Mouse (Mus musculus) MEL (cell line): ENCODE measurements at regions not wholly inside any gene's neighbourhood (a gene's known extent, or its start where the extent isn't known, plus 50 kb on each side); places are given as distances from the start of the nearest gene placed in this dataset.

ENCODE experiments used
- CHD1 ChIP-seq: IDR thresholded peaks from 2 replicates; pipeline ENCODE4 v1.6.1; 2012; ENCODE audit warnings: low read depth, mild to moderate bottlenecking, inconsistent platforms, low read length, improper control_type of control experiment
- CTCF ChIP-seq, 3 experiments: IDR thresholded peaks in 2 of 3; conservative IDR thresholded peaks in 1 of 3; 2 replicates each; pipeline ENCODE4 v1.5.1; 2011 to 2012; ENCODE audit warnings: low read length in 3 of 3, low read depth in 2 of 3, mild to moderate bottlenecking in 2 of 3, improper control_type of control experiment in 1 of 3, inconsistent platforms in 1 of 3, mixed read lengths in 1 of 3, moderate library complexity in 1 of 3; ENCODE audit not compliant: control insufficient read depth in 1 of 3, insufficient read depth in 1 of 3, poor library complexity in 1 of 3, severe bottlenecking in 1 of 3
- GABPA ChIP-seq: IDR thresholded peaks from 2 replicates; pipeline ENCODE4 v1.6.1; 2012; ENCODE audit warnings: low read depth, mild to moderate bottlenecking, inconsistent platforms, low read length, improper control_type of control experiment, moderate library complexity
- MAX ChIP-seq: IDR thresholded peaks from 2 replicates; pipeline ENCODE4 v1.6.1; 2011; ENCODE audit warnings: low read length, improper control_type of control experiment
- NRF1 ChIP-seq: IDR thresholded peaks from 2 replicates; pipeline ENCODE4 v1.6.1; 2014; ENCODE audit warnings: low read depth, mild to moderate bottlenecking, inconsistent platforms, low read length, improper control_type of control experiment, moderate library complexity; ENCODE audit not compliant: poor library complexity, insufficient read depth, severe bottlenecking
- POLR2A ChIP-seq, 2 experiments: IDR thresholded peaks; 2 replicates each; pipeline ENCODE4 v1.6.1; 2011 to 2012; ENCODE audit warnings: low read length in 2 of 2, mild to moderate bottlenecking in 2 of 2, control low read depth in 1 of 2, improper control_type of control experiment in 1 of 2, low read depth in 1 of 2, moderate library complexity in 1 of 2; ENCODE audit not compliant: control insufficient read depth in 1 of 2, insufficient read depth in 1 of 2, poor library complexity in 1 of 2
- POLR2AphosphoS5 ChIP-seq: IDR thresholded peaks from 2 replicates; pipeline ENCODE4 v1.6.1; 2012; ENCODE audit warnings: low read depth, borderline replicate concordance, mild to moderate bottlenecking, inconsistent platforms, low read length, moderate library complexity, mixed read lengths
- RAD21 ChIP-seq: IDR thresholded peaks from 2 replicates; pipeline ENCODE4 v1.6.1; 2011; ENCODE audit warnings: mild to moderate bottlenecking, low read depth, low read length, improper control_type of control experiment
- SMC3 ChIP-seq: IDR thresholded peaks from 2 replicates; pipeline ENCODE4 v1.6.1; 2011; ENCODE audit warnings: low read depth, low read length, improper control_type of control experiment
- USF2 ChIP-seq, 2 experiments: IDR thresholded peaks; 2 replicates each; pipeline ENCODE4 v1.6.1; 2011 to 2012; ENCODE audit warnings: improper control_type of control experiment in 2 of 2, low read length in 2 of 2, borderline replicate concordance in 1 of 2, inconsistent platforms in 1 of 2, low read depth in 1 of 2, mild to moderate bottlenecking in 1 of 2; ENCODE audit not compliant: insufficient read depth in 1 of 2
- ZNF384 ChIP-seq: IDR thresholded peaks from 2 replicates; pipeline ENCODE4 v1.6.1; 2012; ENCODE audit warnings: low read depth, mild to moderate bottlenecking, inconsistent platforms, low read length, improper control_type of control experiment

DNA sequence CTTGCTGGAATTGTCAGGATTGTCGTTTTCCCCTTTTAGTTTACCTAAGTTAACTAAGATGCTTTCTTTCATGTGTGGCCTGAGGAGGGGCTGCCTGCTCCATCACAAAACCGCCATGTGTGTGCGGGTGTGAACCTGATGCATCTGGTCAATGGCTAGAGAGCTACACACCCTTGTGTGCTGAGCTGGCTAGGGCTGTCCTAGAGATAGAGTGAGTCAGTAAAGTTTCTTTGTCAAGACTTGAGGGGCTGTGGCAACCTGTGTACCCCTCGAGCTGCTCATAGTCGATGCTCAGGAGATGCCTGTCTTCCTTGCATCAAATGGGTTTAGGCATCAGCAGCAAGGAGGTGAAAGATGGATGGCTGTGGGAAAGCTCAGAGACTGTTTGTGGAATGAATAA lies 147.1 kb upstream of the Rtl1 start:
- TF ChIP-seq CTCF (IDR thresholded peaks at IDR 0.05 in 2 of 3, conservative IDR thresholded peaks at IDR 0.05 in 1 of 3; ENCODE audit: control insufficient read depth in 1 of 3, insufficient read depth in 1 of 3, low read depth in 2 of 3, low read length in 3 of 3, poor library complexity in 1 of 3, severe bottlenecking in 1 of 3) (no peak), POLR2A (IDR thresholded peaks at IDR 0.05; ENCODE audit: control insufficient read depth in 1 of 2, insufficient read depth in 1 of 2, low read depth in 1 of 2, low read length in 2 of 2, poor library complexity in 1 of 2) (no peak), GABPA (no peak), NRF1 (no peak), MAX (no peak), POLR2AphosphoS5 (no peak), RAD21 (no peak), SMC3 (no peak), CHD1 (no peak), USF2 (IDR thresholded peaks at IDR 0.05; ENCODE audit: borderline replicate concordance in 1 of 2, insufficient read depth in 1 of 2, low read depth in 1 of 2, low read length in 2 of 2) (no peak), ZNF384 (no peak)
